Mouse (Mus musculus): ENCODE results near the gene H1foo.

Gene H1foo

DNA sequence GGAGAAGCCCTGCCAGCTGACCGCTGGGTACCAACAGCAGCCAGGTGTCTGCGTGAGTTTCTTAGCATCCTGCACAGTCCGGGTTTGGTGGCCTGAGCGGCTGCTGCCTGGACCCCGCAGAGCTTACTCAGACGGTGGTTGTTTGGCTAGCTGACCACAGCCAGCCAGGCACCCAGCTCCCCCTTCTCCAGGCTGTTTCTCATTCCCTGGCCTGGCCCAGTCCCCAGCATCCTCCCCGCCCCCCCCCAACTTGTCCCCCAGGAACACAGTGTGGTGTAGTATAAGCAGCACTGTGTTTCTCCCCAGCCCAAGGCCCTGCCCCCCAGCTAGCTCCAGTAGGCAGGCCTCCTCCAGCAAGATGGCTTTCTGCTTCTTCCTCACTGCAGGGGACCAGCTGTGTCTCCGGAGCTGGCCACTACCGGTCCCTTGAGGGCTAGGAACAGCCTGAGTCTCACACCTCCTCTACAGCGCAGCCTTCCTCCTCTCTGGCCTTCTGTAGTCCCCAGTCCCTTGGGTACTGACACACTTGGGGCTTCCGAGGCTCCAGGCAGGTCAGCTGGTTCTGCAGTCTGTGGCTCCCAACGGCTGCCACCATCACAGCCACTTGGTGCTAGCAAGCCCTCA is 41.8 kb downstream of the H1foo start:
- DNase-seq (ENCODE audit: low read depth, low spot score): no peak

DNA sequence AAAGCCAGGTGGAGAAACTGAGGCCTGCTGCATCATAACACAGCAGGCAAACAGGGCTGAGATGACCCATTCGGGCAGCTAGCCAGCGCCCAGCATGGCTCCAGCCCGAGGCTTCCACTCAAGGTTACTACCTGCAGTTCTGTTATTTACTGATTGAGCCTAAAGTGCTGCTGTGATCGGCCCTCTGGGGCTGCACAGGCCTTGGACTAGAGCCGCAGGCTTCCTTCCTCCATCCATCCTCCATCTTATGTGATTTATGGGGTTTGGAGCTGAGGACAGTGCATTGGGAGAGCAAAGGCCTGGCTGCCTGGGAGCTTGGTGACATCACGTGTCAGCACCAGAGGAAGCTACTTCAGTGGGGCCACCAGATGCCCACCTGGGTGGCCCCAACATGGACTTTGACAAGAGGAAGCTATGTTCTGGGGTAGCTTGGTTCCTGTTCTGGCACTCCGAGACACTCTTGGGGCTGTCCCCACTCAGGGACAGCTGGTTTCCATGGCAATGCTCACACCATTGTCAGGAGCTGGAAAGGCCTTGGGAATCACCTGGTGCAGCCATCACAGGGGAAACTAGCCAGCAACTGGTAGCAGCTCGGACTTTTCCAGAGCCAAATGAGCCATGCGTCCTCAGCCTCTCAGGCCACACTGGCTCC is 42.5 kb downstream of the H1foo start:
- DNase-seq (ENCODE audit: low read depth, low spot score): no peak

DNA sequence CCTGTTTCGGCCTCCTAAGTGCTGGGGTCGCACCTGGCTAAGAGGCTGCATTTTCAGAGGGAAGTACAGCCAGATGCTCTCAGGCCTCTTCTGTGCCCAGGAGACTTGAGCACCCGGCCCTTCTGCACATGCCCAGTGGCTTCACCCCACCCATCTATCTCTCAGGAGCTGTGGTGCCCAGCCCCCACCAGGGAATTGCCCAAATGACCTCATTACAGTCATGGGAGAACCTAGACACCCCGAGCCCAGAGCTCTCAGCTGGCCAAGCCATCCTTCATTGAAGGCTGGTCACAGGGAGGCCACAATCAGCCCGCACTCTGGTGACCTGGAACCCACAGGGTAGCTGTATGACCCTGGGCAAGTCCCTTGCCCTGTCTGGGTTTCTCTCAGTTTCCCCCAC is 44.3 kb downstream of the H1foo start:
- no peak for DNase-seq (ENCODE audit: low read depth, low spot score)

DNA sequence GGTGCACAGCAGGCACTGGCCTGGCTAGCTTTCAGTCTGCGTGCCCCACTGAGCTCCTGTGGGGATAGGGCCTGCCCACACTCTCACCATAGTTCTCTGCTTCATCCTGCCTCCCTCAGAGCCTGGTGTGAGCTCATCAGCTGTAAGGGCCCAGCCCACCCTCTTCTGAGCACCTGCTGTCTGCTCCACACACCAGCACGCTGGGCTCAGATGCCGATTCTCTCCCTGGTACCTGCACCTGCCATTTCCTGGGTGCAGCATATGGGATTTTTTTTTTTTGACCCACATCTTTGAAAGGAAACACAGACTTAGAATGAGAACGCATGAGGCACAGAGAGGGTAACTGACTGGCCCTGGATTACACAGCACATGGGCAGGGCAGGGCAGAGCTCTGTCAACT is 44.9 kb downstream of the H1foo start:
- DNase-seq (ENCODE audit: low read depth, low spot score): no peak

DNA sequence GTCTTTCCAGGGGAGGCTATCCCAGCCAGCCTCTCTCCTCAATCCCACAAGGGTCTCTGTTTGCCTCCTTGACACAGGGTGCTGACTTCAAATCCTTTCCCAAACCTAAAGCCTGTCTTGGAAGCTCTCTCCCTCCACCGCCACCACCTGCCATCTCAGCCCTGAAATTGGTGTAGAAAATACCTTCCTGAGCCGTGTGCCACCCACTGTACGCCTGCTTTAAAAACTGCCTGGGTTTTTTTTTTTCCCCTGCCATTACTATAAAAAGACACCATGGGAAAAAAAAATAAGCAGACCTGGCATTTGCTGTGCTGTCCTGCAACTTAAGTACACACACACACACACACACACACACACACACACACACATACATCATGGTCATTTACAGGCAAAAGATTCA is 45.3 kb downstream of the H1foo start:
- no peak for DNase-seq (ENCODE audit: low read depth, low spot score)

DNA sequence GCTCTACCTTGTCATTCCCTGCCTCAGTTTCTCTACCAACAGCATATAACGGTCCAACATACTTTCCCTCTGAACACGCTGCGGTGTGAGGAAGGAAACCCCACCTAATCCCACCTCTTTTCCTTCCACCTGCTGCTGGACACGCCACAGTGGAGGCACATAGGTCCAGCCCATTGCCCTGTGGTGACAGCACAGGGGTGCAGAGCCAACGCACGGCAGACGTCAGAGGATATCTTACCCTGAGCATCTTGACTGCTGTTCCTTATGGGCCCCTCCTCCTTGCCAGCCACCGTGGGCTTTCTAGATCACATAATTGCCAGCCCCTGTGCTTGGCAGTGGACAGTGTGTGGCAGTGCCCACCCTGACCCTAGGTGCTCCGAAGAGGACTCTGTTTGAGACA is 45.7 kb downstream of the H1foo start:
- DNase-seq (ENCODE audit: low read depth, low spot score): no peak

DNA sequence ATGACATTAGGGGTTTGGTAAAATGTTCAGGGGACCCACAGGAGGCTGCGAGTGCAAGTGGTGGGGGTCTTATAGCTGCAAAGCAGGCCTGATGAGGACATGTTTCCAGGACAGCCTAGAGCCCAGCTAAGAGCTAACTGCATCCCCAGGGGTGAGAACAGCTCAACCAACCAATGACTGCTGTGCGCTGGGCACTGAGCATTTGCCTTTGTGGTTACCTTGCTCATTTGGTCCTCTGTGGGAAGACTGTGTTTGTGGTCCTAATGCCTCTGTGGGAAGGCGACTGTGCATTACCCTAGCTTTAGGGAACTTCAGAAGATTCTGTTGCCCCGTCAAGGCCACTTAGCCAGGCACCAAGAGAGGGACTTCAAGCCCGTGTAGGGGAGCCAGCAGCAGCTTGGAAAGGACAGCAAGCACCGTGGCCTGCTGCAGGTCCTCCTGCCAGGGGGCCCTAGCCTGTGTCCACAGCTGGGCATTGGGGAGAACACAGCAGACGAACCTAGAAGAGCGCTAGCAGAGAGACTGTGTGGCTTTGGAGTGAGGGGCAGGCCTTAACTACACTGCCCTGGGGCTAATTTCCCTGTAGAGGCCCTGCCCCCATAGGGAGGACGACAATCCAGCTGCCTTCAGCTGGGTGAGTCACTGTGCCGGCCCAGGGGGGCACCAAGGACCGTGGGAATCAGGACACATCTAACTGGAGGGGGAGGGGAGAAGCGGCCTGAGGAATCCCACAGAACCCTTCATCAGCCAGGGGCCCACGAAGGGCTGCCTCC is 46.6 kb downstream of the H1foo start:
- no peak for DNase-seq (ENCODE audit: low read depth, low spot score)

DNA sequence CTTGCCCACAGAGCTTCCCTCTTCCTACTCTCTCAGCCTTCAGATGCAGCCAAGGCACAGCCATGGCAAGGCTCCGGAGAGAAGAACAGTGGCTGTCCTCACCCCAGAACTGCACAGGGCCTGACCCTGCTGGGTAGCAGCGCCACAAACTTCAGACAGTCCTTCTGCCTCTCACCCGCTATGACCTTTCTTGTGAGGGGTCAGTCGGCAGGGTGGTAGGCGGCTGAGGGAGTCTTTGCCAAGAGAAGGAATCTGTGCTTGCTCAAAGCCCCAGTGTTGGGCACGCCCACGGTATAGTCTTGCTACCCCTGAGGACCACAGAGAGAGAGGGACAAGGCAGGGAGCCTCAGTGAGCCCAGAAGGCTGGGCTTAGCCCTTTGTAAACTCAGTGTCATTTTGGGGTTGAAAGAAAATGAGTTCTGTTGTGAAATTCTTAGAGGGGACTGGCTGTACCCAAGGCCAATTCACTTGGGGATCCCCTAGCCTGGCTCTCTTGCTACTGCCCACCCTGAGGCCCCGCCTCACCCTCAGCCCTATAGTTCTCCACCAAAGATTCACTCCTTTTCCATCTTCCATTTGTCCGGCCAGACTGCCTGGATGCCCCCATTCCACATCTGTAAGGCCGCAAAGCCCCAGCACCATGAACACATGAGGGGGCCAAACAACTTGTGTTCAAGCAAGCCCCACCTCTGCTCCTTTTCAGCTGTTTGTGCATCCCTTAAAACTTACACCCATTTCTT is 47.3 kb downstream of the H1foo start:
- no peak for DNase-seq (ENCODE audit: low read depth, low spot score)

DNA sequence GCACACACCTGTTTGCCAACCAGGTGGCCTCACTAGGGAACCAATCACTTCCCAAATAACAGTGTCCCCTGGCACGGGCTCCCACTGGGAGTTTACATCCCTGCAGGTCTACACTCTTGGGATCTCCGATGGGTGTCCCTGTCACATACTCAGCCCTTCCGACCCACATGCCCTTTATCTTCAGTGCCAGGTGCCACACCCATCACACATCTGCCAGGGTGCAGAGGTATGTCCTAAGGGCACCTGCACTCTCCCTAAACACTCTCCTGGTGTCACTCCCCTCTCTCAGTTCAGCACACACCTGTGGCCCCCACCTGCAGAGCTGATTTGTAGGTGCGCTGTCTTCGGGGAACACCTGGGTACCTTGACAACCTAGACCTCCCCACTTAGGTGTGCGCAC is 48.2 kb downstream of the H1foo start:
- no peak for DNase-seq (ENCODE audit: low read depth, low spot score)

DNA sequence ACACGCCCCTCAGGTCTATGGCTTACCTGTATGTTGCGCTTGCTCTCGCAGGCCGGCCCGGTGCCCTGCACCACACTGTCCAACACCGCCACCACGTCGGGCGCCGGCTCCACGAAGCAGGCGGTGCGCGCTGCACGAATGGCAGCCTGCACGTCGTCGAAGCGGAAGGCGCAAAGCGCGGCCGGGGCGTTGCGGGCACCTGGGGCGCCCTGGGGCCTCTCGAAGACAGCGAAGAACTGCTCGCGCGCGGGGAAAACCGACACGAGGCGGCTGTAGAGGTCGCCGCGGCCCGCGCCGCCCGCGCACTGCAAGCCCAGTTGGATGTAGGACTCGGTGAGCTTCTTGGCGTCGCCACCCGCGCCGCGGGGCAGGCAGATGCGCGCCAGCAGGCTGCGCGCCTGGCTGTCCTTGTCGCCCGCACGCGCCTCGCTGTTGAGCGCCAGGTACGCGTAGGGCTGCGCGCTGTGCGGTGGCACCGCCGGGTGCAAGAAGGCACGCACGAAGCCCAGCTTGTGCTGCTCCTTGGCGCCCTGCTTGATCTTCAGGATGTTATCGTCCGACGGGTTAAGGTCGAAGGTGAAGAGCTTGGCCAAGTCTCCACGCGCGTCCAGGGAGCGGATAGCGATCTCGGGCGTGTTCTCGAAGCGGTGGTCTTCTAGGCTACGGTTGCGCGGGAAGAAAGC is 48.9 kb downstream of the H1foo start:
- no peak for DNase-seq (ENCODE audit: low read depth, low spot score)

DNA sequence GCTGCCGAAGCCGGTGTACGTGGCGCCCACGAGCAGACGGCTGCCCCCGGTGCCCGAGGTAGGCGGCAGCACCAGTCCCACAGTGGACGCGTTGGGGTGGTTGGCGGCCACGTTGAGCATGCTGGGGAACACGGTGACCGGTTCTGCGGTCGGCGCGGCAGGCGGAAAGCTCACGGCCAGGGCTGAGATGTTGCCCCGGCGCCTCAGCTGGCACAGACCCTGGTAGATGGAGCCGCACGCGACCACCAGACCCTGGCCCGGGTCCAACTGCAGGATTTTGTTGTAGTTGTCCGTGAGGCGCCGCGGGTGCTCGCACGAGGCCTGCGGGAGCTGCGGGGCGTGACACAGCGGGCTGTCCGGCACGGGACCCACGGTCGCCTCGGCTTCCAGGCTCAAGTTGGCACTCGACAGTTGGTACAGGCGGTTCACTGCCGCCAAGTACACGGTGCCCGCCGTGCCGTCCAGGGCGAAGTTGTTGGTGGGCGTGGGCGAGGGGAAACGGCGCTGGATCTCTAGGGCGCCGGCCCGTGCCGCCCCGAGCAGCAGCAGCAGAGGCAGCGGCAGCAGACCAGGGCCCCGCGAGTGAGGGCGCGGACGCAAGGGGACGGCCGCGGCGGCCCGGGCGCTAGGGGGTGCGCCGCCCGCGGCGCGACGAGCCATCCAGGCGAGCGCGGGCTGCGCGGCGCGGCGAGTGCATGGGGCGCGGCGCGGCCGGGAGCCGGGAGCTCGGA is 49.6 kb downstream of the H1foo start:
- no peak for DNase-seq (ENCODE audit: low read depth, low spot score)

DNA sequence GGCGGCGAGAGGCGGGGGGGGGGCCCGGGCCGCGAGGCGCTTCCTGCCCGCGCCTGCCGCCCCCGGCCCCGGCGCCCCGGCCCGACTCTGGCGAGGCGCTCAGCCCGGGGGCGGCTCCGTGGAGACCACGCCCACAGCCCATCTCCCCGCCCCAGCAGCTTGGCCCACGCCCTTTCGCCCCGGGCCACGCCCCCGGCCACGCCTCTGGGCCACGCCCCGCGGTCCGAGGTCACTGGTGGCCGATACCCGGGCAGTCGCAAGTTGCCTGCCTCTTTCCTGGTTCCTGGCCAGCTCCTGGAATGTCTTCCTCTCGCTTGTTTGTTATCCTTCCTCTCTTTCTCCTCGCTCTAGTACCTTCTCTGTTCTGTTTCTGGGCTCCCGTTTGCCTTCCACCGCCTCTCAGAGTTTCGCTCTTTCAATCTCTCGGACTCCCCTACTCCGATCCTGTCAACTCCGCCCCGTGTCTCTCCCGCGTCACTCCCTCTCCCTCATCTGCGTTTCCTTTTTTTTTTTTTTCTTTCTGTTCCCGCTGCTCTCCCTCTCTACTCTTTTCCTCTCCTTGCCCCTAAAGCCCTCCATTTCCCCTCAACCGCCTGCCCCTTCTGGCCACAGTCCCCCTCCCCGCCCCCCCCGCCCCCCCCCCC is 50.3 kb downstream of the H1foo start, which contains the start of gene Plxnd1:
Gene Plxnd1, minus strand, starts transcription at position 129 of the 644 bp plus-strand sequence.
- DNase-seq (ENCODE audit: low read depth, low spot score): peak; percentile 89

DNA sequence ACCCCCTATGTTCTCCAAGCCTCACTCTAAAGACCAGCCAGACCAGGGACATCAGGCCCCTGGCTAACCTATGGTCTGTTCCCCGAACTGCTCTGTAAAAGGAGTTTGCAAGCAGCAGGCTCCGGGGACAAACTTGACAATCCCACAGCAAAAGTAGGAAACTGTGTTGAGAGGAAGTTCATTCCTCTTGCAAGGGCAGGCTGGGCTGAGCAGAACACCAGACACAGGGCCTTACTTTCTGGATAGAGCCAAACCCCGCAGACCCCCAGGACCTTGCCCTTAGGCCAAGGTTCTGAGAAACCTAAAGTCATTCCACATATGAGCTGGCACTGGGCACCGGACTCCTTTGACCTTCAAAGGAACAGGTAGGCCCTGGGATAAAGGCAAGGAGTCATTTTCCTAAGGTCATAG is 50.8 kb downstream of the H1foo start:
- DNase-seq (ENCODE audit: low read depth, low spot score): no peak

DNA sequence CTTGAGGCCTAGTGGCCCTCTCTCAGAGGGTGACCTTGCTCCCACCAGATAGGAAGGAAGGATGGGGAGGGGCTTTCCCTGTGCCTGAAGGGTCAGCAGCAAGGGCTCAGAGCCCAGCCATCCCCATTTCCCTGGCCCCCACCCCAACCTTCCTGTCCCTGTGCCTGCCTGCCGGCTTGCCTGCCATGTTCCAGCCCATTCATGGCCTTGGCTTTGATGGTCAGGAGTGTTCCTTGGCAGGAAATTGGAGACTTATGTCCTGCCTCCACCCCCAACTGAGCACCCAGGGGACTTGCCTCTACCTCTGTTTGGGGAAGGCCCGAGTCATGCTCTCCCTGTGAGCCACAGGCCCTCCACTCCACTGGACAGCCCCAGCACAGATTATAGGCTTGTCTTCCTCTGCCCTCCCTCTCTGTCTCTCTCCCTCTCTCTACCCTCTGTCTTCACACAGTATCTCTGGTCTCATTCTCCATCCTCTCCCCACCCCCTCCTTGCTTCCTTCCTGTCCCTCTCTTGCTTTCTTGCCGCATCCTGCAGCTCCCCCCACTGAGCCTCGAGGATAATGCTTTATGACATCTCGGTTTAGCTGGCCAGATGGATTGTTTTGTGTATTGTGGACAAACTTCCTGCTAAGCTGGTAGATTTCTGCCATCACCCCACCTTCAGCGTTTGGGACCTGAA is 51.6 kb downstream of the H1foo start:
- DNase-seq (ENCODE audit: low read depth, low spot score): peak; percentile 70

DNA sequence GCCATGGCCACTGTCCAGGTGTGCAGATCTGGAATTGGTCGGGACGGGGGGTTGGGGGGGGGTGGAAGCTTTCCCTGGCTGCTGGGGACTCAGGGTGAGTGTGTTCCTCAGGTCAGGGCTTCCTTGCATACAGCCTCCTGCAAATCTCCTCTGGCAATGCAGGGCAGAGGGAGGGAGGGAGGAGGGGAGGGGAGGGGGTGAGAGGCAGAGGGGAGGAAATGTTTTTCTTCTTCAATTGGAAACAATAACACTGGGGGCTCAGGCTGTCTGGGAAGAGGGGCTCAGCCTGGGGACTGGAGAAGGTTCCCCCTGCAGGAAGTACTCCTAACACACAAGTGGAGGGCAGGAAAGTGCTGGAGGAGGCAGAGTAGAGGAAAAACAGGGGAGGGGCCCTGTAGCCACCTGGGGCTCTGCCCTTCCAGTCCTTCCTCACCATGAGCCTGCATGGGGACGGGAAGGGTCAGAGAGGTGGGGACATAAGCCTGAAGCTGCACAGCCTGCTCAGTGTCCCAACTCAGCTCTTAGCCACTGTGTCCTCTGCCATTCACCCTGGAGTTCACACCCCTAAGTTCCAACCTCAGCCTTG is 53.1 kb downstream of the H1foo start:
- DNase-seq (ENCODE audit: low read depth, low spot score): no peak

DNA sequence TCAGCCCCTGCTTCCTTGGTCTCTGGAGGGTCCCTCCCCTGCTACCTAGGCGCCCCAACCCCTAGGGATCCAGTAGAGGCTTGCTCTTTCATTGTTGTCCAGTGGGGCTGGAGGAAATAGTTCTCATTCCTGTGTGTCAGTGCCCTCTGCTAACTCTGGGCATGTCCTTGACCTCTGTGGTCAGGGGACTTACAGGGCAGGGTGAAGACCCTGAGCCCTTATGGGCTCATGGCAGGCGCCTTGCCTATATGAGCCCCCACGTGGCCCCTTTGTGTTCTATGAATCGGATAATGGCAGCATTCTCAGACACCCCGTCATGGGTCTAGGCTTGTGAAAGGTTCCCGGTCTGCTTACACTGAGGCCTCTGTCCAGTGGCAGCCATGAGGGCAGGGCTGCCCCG is 54.0 kb downstream of the H1foo start:
- DNase-seq (ENCODE audit: low read depth, low spot score): no peak

DNA sequence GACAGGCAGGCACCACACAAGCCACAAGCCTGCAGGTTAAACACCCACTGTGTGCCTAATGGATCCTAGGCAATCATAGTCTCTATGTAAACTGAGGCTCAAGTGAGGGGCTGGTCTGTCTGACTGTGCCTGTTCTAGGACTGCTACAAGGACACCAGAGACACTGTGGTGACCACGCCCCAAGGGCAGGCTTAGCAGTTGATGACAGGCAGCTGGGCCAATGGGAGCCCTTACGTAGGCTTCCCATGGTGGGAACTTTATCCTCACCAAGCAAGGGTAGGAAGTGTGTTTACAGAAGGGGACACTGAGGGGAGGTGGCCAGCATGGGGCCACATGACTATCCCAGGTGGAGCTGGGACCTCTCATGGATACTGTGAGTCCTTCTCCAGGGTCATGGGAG is 54.5 kb downstream of the H1foo start:
- DNase-seq (ENCODE audit: low read depth, low spot score): no peak
